Mouse (Mus musculus): ENCODE measurements around the gene Trmt6. TPM values are rescaled to one million over a fixed set of nuclear protein-coding genes. Genes with fewer than 3 reads are reported as not detected.

The Trmt6 gene
- polyA plus RNA-seq, 1 experiment from 2014 or later = 19.3 TPM

- no peaks in the 10 kb centered on the region for H3K4me1 ChIP-seq (replicated peaks)
- H3K9ac ChIP-seq = no peak overlapping the region
- H3K36me3 ChIP-seq = peaks cover 43% of the 10 kb centered on the region
- no peak overlapping the region for H3K27ac ChIP-seq
- no peak overlapping the region for H3K4me3 ChIP-seq
- H3K9me3 ChIP-seq (replicated peaks) = no peaks in the 10 kb centered on the region
- WGBS = 84% methylated on average over 2 of the region's 2 CpGs
- H3K4me2 ChIP-seq = no peak overlapping the region
- no peak for ATAC-seq (replicated peaks; ENCODE audit: insufficient number of reproducible peaks, insufficient read depth, low FRiP score, low read depth)
- no peaks in the 10 kb centered on the region for H3K27me3 ChIP-seq
Observed at GRCm38 (mm10) chr2:132802976-132803375, 12.9 kb downstream of the Trmt6 start.

GRCm38 (mm10) chr2:132794204-132794586, 21.7 kb downstream of the Trmt6 start:
- 77% methylated on average over 7 of the region's 7 CpGs for WGBS
- Histone ChIP-seq H3K4me3 (no peak overlapping the region), H3K27ac (no peak overlapping the region), H3K9me3 (replicated peaks) (no peaks in the 10 kb centered on the region), H3K27me3 (no peaks in the 10 kb centered on the region), H3K36me3 (no peaks in the 10 kb centered on the region), H3K4me2 (no peak overlapping the region), H3K9ac (no peak overlapping the region), H3K4me1 (replicated peaks) (no peaks in the 10 kb centered on the region)
- no peak for ATAC-seq (replicated peaks; ENCODE audit: insufficient number of reproducible peaks, insufficient read depth, low FRiP score, low read depth)

GRCm38 (mm10) chr2:132793441-132794203, 22.2 kb downstream of the Trmt6 start:
- ATAC-seq (replicated peaks; ENCODE audit: insufficient number of reproducible peaks, insufficient read depth, low FRiP score, low read depth) = no peak
- WGBS = 82% methylated on average over 19 of the region's 19 CpGs
- Histone ChIP-seq H3K4me3 (no peak overlapping the region), H3K36me3 (no peaks in the 10 kb centered on the region), H3K27me3 (no peaks in the 10 kb centered on the region), H3K4me1 (replicated peaks) (no peaks in the 10 kb centered on the region), H3K4me2 (no peak overlapping the region), H3K9ac (no peak overlapping the region), H3K9me3 (replicated peaks) (no peaks in the 10 kb centered on the region), H3K27ac (no peak overlapping the region)

GRCm38 (mm10) chr2:132784039-132784438, 31.8 kb downstream of the Trmt6 start:
- no peak overlapping the region for H3K4me3 ChIP-seq

GRCm38 (mm10) chr2:132781439-132782068, 34.3 kb downstream of the Trmt6 start:
- Histone ChIP-seq H3K4me2 (peak overlapping the region; percentile 72), H3K9me3 (replicated peaks) (no peaks in the 10 kb centered on the region), H3K4me1 (replicated peaks) (peaks cover 5% of the 10 kb centered on the region), H3K9ac (no peak overlapping the region), H3K4me3 (peak overlapping the region; percentile 39), H3K36me3 (no peaks in the 10 kb centered on the region), H3K27me3 (peaks cover 16% of the 10 kb centered on the region), H3K27ac (no peak overlapping the region)
- peak; percentile 92 for ATAC-seq (replicated peaks; ENCODE audit: insufficient number of reproducible peaks, insufficient read depth, low FRiP score, low read depth)
- under 1% methylated on average over 38 of the region's 41 CpGs for WGBS

More at GRCm38 (mm10) chr2:132784039-132784438, 31.8 kb downstream of the Trmt6 start:
- no peaks in the 10 kb centered on the region for H3K9me3 ChIP-seq (replicated peaks)
- H3K4me2 ChIP-seq = no peak overlapping the region
- no peaks in the 10 kb centered on the region for H3K36me3 ChIP-seq
- 73% methylated on average over 6 of the region's 6 CpGs for WGBS
- H3K27ac ChIP-seq = no peak overlapping the region
- ATAC-seq (replicated peaks; ENCODE audit: insufficient number of reproducible peaks, insufficient read depth, low FRiP score, low read depth) = no peak
- peaks cover 16% of the 10 kb centered on the region for H3K27me3 ChIP-seq
- H3K9ac ChIP-seq = no peak overlapping the region
- peaks cover 5% of the 10 kb centered on the region for H3K4me1 ChIP-seq (replicated peaks)

- no peaks in the 10 kb centered on the region for H3K9me3 ChIP-seq (replicated peaks)
- no peak within 1 kb of the TSS for H3K9ac ChIP-seq
- peaks cover 16% of the 10 kb centered on the region for H3K27me3 ChIP-seq
- H3K4me1 ChIP-seq (replicated peaks) = peaks cover 5% of the 10 kb centered on the region
- peak within 1 kb of the TSS; percentile 72 for H3K4me2 ChIP-seq
- H3K27ac ChIP-seq = no peak within 1 kb of the TSS
- 15% methylated on average over 4 of the region's 4 CpGs for WGBS
- H3K4me3 ChIP-seq = peak within 1 kb of the TSS; percentile 39
- no peak for ATAC-seq (replicated peaks; ENCODE audit: insufficient number of reproducible peaks, insufficient read depth, low FRiP score, low read depth)
- no peaks in the 10 kb centered on the region for H3K36me3 ChIP-seq
Observed at GRCm38 (mm10) chr2:132780978-132781377, 34.9 kb downstream of the Trmt6 start, which contains the start of gene Chgb. TSS of gene Chgb (plus strand) at chr2:132781278.

- Histone ChIP-seq H3K9ac (no peak overlapping the region), H3K4me3 (no peak overlapping the region), H3K4me1 (replicated peaks) (no peaks in the 10 kb centered on the region), H3K27me3 (no peaks in the 10 kb centered on the region), H3K27ac (no peak overlapping the region), H3K4me2 (no peak overlapping the region), H3K36me3 (no peaks in the 10 kb centered on the region), H3K9me3 (replicated peaks) (no peaks in the 10 kb centered on the region)
- no peak for ATAC-seq (replicated peaks; ENCODE audit: insufficient number of reproducible peaks, insufficient read depth, low FRiP score, low read depth)
- WGBS = 24% methylated on average over 1 of the region's 1 CpGs
Observed at GRCm38 (mm10) chr2:132770822-132771221, 45.0 kb downstream of the Trmt6 start.

- Histone ChIP-seq H3K4me3 (no peak overlapping the region), H3K27me3 (no peaks in the 10 kb centered on the region), H3K36me3 (no peaks in the 10 kb centered on the region), H3K4me1 (replicated peaks) (0 out of 2 replicates have a peak, but pooled peaks cover 6% of the 10 kb centered on the region), H3K27ac (no peak overlapping the region), H3K4me2 (no peak overlapping the region), H3K9me3 (replicated peaks) (no peaks in the 10 kb centered on the region), H3K9ac (no peak overlapping the region)
- 67% methylated on average over 5 of the region's 5 CpGs for WGBS
- no peak for ATAC-seq (replicated peaks; ENCODE audit: insufficient number of reproducible peaks, insufficient read depth, low FRiP score, low read depth)
Observed at GRCm38 (mm10) chr2:132757911-132758310, 57.9 kb downstream of the Trmt6 start.

Other genes with a start within 250 kb of the Trmt6 start
- gene Gpcpd1, start 228.3 kb downstream of the Trmt6 start, polyA plus RNA-seq (2015; fragmentation: Nextera tagmentation; extraction: Ambion mirVana) = 28.4 and 36.0 TPM in 2 replicates
- gene Shld1, start 129.1 kb downstream of the Trmt6 start, polyA plus RNA-seq (2015; fragmentation: Nextera tagmentation; extraction: Ambion mirVana) = 11.5 and 15.0 TPM in 2 replicates
- gene Chgb, start 34.8 kb downstream of the Trmt6 start, polyA plus RNA-seq (2015; fragmentation: Nextera tagmentation; extraction: Ambion mirVana) = 0.40 and 4.9 TPM in 2 replicates
- 8.3 and 10.0 TPM in 2 replicates for gene Mcm8, start 86 bp upstream of the Trmt6 start, polyA plus RNA-seq (2015; fragmentation: Nextera tagmentation; extraction: Ambion mirVana)
- gene Crls1, start 30.6 kb upstream of the Trmt6 start, polyA plus RNA-seq (2015; fragmentation: Nextera tagmentation; extraction: Ambion mirVana) = 15.8 and 16.9 TPM in 2 replicates
- 11.7 and 15.9 TPM in 2 replicates for gene Lrrn4, start 64.8 kb upstream of the Trmt6 start, polyA plus RNA-seq (2015; fragmentation: Nextera tagmentation; extraction: Ambion mirVana)
- gene Fermt1, start 129.9 kb upstream of the Trmt6 start, polyA plus RNA-seq (2015; fragmentation: Nextera tagmentation; extraction: Ambion mirVana) = 0.30 and 4.1 TPM in 2 replicates